Mouse (Mus musculus) heart, postnatal 0 days (tissue): Measurements from ENCODE around the gene Pts.

Source experiments
- CTCF ChIP-seq: IDR thresholded peaks from 2 replicates; pipeline ENCODE4 v1.5.1; 2016; ENCODE audit warnings: antibody characterized with exemption, control low read depth, low read depth
- EP300 ChIP-seq: IDR thresholded peaks from 2 replicates; pipeline ENCODE4 v1.6.1; 2016; ENCODE audit warnings: antibody characterized with exemption, low read depth

DNA sequence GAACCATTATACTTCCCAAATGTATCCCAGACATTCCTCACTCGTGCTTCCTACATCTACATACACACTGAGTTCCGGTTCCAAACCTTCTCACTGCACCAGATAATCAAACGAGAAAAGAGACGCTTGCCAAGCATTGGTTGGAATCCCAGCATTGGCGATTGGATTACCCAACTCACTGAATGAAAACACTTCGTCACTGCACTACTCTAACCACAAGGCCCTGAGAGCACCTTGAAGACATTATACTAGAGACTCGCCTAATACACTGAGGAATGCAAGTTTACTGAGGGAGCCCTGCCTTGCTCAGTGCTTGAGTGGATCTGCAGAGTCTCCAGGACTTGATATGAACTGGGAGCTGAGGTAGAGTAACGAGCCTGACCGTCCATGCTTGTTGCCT, 13.9 kb upstream of the Pts start:
- TF ChIP-seq CTCF (no peak), EP300 (no peak)
